Mouse (Mus musculus) erythroblast, embryonic 14.5 days (primary cell): ENCODE measurements at regions not wholly inside any gene's neighbourhood (a gene's known extent, or its start where the extent isn't known, plus 50 kb on each side); places are given as distances from the start of the nearest gene placed in this dataset.

Experiments used
- GATA1 ChIP-seq: IDR thresholded peaks from 2 replicates; pipeline ENCODE4 v1.6.1; 2012; ENCODE audit warnings: low read length, inconsistent platforms, mixed read lengths
- TAL1 ChIP-seq: IDR thresholded peaks from 3 replicates; pipeline ENCODE4 v1.6.1; 2012; ENCODE audit warnings: low read length, inconsistent platforms, mixed read lengths

GRCm38 (mm10) chr8:76601566-76601965 lies 297.7 kb upstream of the Nr3c2 start:
- TF ChIP-seq TAL1 (no peak), GATA1 (no peak)
